Mouse (Mus musculus) embryonic stem cell, embryonic (primary cell): ENCODE data around the gene Prop1.

Experiments
- CTCF ChIA-PET, 4 experiments: fragments of 300-600 bp in 2 of 4; fragments of 350-600 bp in 2 of 4; sonication (Branson Sonifier 250); formaldehyde crosslinking; loops; one replicate each; lab custom pipeline; 2022; ENCODE audit warnings: inconsistent platforms in 2 of 4; lab: Charles Lee
- POLR2A ChIA-PET, 4 experiments: fragments of 300-600 bp in 2 of 4; fragments of 350-600 bp in 2 of 4; sonication (Branson Sonifier 250); formaldehyde crosslinking; loops; one replicate each; lab custom pipeline; 2022; ENCODE audit warnings: antibody characterized with exemption in 4 of 4, inconsistent platforms in 1 of 4; lab: Charles Lee

Prop1 gene

DNA sequence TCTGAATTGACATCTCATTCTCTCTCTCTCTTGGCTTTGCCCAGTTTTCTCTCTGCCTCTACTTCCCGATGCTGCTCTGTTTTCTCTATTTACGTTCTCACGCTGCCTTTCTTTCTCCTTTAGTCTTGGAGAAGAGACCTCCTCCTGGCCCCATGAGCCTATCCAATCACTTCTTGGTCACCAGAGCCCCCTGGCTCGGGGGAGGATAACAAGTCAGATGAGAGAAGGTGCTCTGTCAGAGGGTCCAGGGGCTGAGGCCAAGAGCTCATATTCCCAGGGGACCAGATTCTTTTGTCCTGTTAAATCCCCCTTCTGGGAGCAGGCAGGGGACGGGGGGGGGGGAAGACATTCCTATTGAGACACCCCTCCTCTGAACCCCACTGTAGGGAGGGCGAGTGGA is at the start of gene Prop1:
Gene Prop1 (minus strand): TSS at position 101 of the 400 bp plus-strand sequence.
- POLR2A ChIA-PET, result no interaction called here

GRCm38 (mm10) chr11:51003296-51003695 is 49.7 kb upstream of the Prop1 start, which contains the start of gene Olfr51:
Gene Olfr51 (plus strand): TSS chr11:51003596.
- CTCF ChIA-PET, result no interaction called here

More for the DNA sequence above, at the start of gene Prop1:
- CTCF ChIA-PET, result interaction anchor here in 1 of 4 experiments (0.8 kb wide), 1 partner anchor 586 kb away, joined by 3 read pairs; no protein-coding TSS in a partner anchor

DNA sequence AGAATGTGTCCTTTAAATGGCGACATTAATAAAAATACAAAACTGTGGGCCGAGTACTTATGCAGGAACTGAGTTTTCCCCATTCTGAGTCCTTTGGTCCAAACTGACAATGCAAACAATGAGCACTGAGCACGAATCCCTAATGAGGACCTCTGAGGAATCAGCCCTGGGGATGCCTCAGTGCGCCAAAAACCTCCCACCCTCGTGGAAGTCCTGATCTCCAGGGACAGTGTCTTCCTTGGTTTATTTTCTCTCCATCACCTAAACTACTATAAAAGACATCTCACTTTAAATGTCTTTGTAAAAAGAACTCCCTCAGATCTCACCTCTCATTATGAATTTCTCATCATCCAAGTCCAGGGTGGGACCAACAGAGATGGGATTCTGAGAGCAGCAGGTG is 28.1 kb upstream of the Prop1 start, which contains the start of gene Olfr1377:
Gene Olfr1377 (plus strand): TSS at position 301 of the 400 bp plus-strand sequence.
- CTCF ChIA-PET, result interaction anchor here in 1 of 4 experiments (0.8 kb wide), 1 partner anchor 223 kb away, joined by 3 read pairs; no protein-coding TSS in a partner anchor
- POLR2A ChIA-PET, result no interaction called here

More at GRCm38 (mm10) chr11:51003296-51003695, 49.7 kb upstream of the Prop1 start, which contains the start of gene Olfr51:
- POLR2A ChIA-PET, result no interaction called here

- POLR2A ChIA-PET, result no interaction called here
- CTCF ChIA-PET, result interaction anchor here in 2 of 4 experiments (0.6 to 0.9 kb wide), 4 partner anchors 13 to 537 kb away, joined by 3 to 4 read pairs (median 4); no protein-coding TSS in a partner anchor
These were observed 23.7 kb upstream of the Prop1 start for GRCm38 (mm10) chr11:50977216-50977615.

GRCm38 (mm10) chr11:50966230-50966629 is 12.7 kb upstream of the Prop1 start, which contains the start of gene Olfr1378:
Gene Olfr1378 (plus strand): TSS chr11:50966530.
- CTCF ChIA-PET, result no interaction called here
- POLR2A ChIA-PET, result no interaction called here

DNA sequence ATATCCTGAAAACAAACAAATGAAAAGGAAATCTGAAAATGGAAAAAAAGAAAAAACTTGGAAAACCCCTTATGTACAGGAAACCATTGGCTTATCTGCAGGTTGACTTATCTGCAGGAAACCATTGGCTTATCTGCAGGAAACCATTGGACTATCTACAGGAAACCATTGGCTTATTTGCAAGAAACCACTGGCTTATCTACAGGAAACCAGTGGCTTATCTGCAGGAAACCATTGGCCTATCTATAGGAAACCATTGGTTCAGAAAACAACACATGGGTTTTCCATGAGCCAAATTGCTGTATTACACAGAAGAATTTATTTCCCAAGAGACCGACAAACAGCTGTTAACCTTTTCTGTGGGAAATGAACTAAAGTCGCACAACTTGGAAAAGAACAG is 11.3 kb upstream of the Prop1 start:
- ChIA-PET CTCF (no interaction called here), POLR2A (no interaction called here)

DNA sequence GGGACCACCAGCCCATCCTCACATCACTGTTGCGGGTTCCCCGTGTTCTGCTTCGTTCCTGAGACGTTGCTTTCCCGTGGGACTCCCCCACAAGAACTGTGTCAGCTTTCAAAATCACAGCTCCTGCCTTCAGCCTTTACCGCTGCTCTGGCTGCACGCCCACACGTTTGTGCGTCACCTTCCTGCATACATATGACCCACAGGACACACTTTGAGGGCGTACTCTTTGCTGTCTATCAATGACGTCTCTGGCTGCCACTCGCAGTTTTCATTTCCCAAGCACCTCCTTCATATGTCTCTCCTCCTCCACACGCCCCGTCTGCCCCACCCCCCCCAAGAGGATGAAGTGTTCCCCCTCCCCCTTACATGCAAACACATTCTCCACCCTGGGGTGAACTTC is 1.3 kb downstream of the Prop1 start:
- POLR2A ChIA-PET, result interaction anchor here in 1 of 4 experiments (0.6 kb wide), 2 partner anchors 24 to 651 kb away, joined by 3 to 4 read pairs; no protein-coding TSS in a partner anchor

GRCm38 (mm10) chr11:50943506-50943905 is 10.1 kb downstream of the Prop1 start, which contains the start of gene 4933414I15Rik:
Gene 4933414I15Rik (minus strand): TSS chr11:50943765.
- POLR2A ChIA-PET, result interaction anchor here in 2 of 4 experiments (0.5 to 0.6 kb wide), 2 partner anchors 90 to 318 kb away, joined by 3 to 9 read pairs; no protein-coding TSS in a partner anchor
- CTCF ChIA-PET, result no interaction called here

More for the DNA sequence above, 1.3 kb downstream of the Prop1 start:
- CTCF ChIA-PET, result interaction anchor here in 3 of 4 experiments (0.6 to 1.6 kb wide), 5 partner anchors 11 to 105 kb away, joined by 3 to 8 read pairs (median 5); no protein-coding TSS in a partner anchor

- ChIA-PET POLR2A (no interaction called here), CTCF (no interaction called here)
These were observed 11.2 kb downstream of the Prop1 start for GRCm38 (mm10) chr11:50942386-50942785.

DNA sequence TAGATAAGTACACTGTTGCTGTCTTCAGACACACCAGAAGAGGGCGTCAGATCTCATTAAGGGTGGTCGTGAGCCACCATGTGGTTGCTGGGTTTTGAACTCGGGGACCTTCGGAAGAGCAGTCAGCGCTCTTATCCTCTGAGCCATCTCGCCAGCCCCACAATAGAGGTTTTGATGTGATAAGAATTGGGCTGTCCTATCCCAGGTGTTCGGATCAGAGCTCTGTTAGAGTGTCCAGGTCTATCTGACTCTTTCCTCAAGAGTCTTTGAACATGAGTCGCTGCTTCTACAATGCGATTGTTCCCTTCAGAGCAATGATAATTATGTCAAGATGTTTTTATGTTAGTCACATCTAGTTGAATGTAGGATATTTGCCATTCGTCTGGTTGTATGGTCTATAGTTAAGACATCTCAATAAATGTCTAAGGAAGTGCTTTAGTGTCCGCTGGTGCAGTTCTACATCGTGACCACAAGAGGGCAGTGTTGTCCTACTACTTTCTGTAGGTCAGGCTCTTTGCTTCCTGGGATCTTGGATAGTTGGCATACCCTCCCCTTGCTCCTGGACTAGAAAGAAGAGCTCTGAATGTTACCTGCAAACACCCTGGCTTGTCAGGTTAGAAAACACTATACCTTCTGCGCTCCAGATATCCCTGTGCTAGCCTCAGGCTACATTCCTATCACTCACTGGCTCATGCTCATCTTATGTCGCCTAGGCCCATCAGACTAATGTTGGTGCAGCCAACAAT is 13.8 kb downstream of the Prop1 start:
- ChIA-PET CTCF (interaction anchor here (0.5 to 2.3 kb wide), 44 partner anchors 9 to 608 kb away, joined by 3 to 13 read pairs (median 4); partner anchors contain the start of genes Zfp354b (in 2 of the 4), Zfp2 (in 1 of the 4) and Zfp879 (in 1 of the 4)), POLR2A (interaction anchor here in 1 of 4 experiments (0.6 to 1.1 kb wide), 3 partner anchors 9 to 93 kb away, joined by 3 to 6 read pairs (median 5); partner anchors contain the start of gene Zfp354b)

GRCm38 (mm10) chr11:50938435-50938834 is 15.1 kb downstream of the Prop1 start:
- ChIA-PET POLR2A (interaction anchor here in 2 of 4 experiments (0.6 to 1.1 kb wide), 2 partner anchors 23 to 418 kb away, joined by 3 to 4 read pairs; no protein-coding TSS in a partner anchor), CTCF (interaction anchor here in 3 of 4 experiments (0.6 to 2.3 kb wide), 7 partner anchors 11 to 479 kb away, joined by 3 to 13 read pairs (median 8); partner anchors contain the start of gene Zfp879 (in 1 of the 3))

DNA sequence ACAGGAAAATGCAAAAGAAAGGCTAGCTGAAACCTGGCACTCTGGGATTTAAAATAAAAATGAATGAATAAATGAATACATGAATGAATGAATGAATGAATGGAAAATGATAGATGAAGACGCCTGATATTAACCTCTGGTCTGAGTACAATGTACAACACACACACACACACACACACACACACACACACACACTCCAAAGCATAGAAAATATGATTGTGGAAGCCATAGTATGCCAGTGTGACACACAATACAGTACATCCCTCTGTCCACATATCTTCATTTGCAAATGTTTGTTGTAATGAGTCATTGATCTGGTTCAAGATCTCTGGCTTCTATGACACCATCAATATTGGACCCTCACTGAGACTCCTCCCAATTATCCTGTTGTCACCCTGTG is 21.5 kb downstream of the Prop1 start:
- ChIA-PET CTCF (interaction anchor here (0.6 to 2.8 kb wide), 6 partner anchors 8 to 175 kb away, joined by 3 to 15 read pairs (median 4); partner anchors contain the start of gene Zfp2 (in 1 of the 4)), POLR2A (interaction anchor here (0.7 to 4.1 kb wide), 12 partner anchors 7 to 758 kb away, joined by 3 to 48 read pairs (median 4); partner anchors contain the start of genes Zfp2 (in 4 of the 4), Hnrnpab (in 1 of the 4) and Mrnip (in 1 of the 4))

DNA sequence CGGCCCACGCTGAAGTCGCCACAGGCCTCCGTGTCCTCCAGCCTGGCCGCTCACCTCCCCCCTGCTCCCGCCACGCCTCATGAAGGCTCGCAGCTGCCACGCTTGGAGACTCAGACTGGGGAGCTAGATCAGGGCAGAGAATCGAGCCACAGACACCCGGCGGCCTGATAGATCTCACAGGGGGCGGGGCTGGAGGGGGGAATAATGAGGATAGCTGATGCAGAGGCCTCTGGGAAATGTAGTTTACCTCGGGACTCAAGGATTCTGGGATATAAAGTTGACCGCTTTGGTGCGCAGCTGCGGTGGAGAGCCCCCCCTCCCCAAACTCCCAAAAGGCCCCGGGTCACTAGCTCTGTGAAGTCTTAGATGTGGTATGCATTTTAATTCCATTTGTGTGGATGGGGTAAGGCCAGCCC is 22.1 kb downstream of the Prop1 start, which contains the start of gene Zfp354b:
Gene Zfp354b (minus strand): TSS at position 183 of the 416 bp plus-strand sequence.
- ChIA-PET CTCF (interaction anchor here (0.6 to 2.8 kb wide), 6 partner anchors 8 to 174 kb away, joined by 3 to 15 read pairs (median 4); partner anchors contain the start of gene Zfp2 (in 1 of the 4)), POLR2A (interaction anchor here (0.6 to 4.1 kb wide), 11 partner anchors 8 to 757 kb away, joined by 3 to 48 read pairs (median 4); partner anchors contain the start of genes Zfp2 (in 4 of the 4), Hnrnpab (in 1 of the 4), Mrnip (in 1 of the 4) and Phykpl (in 1 of the 4))

DNA sequence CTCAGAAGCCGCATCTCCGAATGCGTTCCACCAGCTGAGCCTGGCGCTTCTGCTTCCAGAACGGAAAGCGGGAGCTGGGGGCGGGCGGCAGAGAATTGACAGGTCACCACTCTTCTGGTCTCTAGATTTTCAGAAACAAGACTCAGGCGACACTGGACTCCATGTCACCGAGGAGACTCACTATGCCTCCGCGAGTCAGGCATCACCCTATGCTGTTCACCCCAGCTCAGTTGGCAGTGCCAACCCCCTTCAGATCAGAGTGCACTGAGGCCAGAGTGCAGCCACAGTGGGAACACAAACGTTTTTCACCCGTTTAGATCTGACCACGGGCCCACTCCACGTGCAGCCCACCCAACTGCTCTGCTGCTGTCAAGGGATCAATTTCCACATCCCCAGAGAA is 22.5 kb downstream of the Prop1 start:
- CTCF ChIA-PET, result interaction anchor here in 2 of 4 experiments (1.5 to 2.8 kb wide), 3 partner anchors 9 to 15 kb away, joined by 4 to 15 read pairs (median 11); partner anchors contain the start of gene Zfp2 (in 1 of the 2)
- POLR2A ChIA-PET, result interaction anchor here (0.6 to 4.1 kb wide), 12 partner anchors 8 to 756 kb away, joined by 3 to 48 read pairs (median 4); partner anchors contain the start of genes Zfp2 (in 4 of the 4), BC049762 (in 1 of the 4), Hnrnpab (in 1 of the 4) and Mrnip (in 1 of the 4)

DNA sequence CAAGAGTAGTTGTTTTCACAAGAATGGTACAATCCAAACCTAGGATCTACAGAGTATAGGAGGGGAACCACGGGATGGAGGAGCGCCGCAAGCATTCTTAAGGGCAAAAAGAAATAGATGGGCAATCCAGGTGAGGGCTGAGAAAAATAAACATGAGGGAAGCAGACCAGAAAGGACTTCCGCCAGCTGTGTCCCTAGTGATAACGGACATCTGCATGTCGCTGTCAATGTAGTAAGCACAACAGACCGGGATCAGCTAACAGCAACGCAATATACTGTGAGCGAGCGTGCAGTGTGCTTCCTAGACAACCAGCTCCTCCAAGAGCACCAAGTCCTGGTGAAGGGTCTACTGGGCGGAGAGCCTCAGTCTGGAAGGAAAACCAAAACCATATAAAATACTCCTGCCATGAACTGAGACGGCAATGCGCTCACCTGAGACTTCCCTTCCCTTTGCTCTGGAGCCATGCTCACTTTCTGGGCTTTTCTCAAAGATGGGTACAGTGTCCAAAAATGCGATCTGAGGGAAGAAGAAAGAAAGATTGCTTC is 23.0 kb downstream of the Prop1 start:
- ChIA-PET POLR2A (interaction anchor here in 3 of 4 experiments (0.9 to 4.1 kb wide), 10 partner anchors 9 to 676 kb away, joined by 3 to 48 read pairs (median 5); partner anchors contain the start of genes Zfp2 (in 2 of the 3), BC049762 (in 1 of the 3) and Hnrnpab (in 1 of the 3)), CTCF (interaction anchor here in 3 of 4 experiments (0.6 to 2.8 kb wide), 5 partner anchors 9 to 161 kb away, joined by 3 to 15 read pairs (median 4); partner anchors contain the start of gene Zfp2 (in 1 of the 3))

DNA sequence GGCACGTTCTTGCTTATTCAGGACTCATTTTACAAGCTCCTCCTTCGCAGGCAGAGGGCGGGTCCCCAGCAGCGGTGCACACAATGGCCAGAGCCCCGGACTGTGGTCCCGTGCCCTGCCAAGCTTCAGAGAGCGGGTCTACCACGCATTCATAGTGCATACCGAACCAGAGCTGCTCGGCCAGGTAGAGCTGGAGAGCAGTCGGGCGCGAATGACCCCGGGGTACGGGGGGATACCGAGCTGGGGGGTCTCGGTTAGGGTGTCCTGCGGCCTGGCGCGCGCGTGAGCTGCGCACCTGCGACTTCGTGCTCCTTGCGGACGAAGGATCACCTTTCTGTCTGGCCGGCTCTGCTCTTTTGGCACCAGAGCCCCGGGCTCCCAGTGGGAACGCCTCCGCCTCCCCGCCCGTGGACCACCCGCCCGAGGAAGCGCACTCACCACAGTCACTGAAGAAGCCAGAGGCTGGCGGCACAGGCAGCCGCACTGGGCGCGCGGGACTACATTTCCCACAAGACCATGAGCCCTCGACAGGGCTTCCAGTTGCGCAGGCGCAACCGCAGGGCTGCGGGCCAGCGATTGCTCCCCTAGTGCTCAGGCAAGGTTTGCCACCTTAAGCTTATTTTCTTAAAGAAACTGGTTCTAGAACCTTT is 37.8 kb downstream of the Prop1 start, which contains the start of gene Zfp2:
Gene Zfp2 (minus strand): TSS at position 495 of the 650 bp plus-strand sequence.
- ChIA-PET POLR2A (interaction anchor here (0.5 to 3.9 kb wide), 67 partner anchors 8 to 1481 kb away, joined by 3 to 48 read pairs (median 4); partner anchors contain the start of genes Zfp354b (in 4 of the 4), Phykpl (in 3 of the 4), Zfp454 (in 3 of the 4) and 9530068E07Rik (in 1 of the 4)), CTCF (interaction anchor here (0.5 to 2.1 kb wide), 22 partner anchors 10 to 624 kb away, joined by 3 to 16 read pairs (median 4); partner anchors contain the start of genes Grm6 (in 1 of the 4), Zfp354b (in 1 of the 4), Zfp454 (in 1 of the 4) and Zfp879 (in 1 of the 4))
